Mouse (Mus musculus) CD4-positive, CD25-positive, alpha-beta regulatory T cell, adult 2 months (primary cell): ENCODE results near the gene Cpne5.
"Not testable (repeated sequence)": the region's sequence is repeated elsewhere in the genome, so short reads cannot be mapped to it uniquely, and the experiment has no call there.

ENCODE experiments used
- DNase-seq: peaks from one replicate; pipeline ENCODE4 v3.0.0-alpha.2; 2012; ENCODE audit warnings: low read depth, low spot score

Cpne5 gene

DNA sequence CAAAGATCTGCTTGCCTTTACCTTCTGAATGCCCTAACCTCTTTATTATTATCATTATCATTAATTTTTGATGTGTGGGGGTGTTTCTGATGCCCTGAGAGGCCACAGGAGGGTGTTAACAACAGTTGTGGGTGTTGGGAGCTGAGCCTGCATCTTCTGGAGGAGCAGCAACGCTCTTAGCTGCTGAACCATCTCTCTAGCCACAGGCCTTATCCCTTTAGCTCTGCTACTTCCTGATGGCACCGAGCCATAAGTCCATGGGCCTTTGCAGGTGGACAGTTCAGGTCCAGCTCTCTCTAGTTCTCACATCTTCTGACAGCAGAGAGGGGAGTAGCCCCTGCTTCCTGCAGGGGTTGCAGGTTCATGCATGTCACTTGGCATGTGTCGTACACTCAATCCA is 96.4 kb downstream of the Cpne5 start:
- DNase-seq = no peak

DNA sequence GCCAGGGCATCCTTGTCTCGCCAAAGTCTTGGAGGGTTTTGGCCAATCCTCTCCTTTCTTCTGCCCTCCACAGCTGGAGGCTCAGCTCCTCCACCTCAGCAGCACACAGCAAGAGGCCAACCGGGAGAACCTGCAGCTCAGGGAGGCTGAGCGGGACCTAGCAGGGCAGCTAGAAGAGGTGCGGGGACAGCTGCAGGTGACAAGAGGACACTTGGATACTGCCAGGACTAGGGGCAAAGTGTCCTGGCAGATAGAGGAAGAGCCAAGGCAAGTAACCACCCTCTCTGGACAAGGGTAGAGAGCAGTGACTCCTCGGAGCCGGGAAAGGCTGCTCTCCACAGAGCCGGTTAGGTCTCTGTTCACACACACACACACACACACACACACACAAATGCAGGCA is 100.1 kb downstream of the Cpne5 start:
- DNase-seq = no peak

DNA sequence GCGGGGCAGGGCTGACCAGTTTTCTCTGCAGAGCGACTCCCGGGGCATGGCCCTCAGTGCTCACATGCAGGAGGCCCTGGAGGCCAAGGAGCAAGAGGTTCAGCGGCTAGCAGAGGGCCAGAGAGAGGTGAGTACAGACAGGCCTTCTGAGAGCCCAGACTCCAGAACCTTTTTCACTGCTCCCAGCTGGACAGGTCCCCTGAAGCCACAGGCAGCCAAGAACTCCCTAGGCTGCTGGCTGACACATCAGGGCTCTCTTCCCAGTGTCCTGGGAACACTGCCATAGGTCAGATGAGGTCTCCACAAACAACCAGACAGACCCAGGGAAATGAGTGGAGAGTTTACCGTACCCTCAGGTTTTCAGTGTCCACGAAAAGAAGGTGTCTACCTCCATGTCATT is 101.7 kb downstream of the Cpne5 start:
- no peak for DNase-seq

DNA sequence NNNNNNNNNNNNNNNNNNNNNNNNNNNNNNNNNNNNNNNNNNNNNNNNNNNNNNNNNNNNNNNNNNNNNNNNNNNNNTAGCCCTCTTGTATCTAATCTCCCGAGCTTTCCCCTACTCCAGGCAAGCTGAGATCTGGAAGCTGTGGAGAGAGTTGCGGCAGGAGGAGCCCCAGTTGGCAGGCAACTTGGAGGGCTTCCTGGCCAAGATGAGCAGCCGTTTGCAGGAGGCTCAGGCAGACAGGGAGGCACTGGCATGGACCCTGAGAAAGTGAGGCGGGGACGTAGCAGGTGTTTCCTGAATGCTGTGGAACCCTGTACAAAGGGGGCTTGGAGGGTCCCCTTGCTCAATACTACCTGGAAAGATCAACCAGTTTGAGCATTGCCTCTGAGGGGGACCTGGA is 102.9 kb downstream of the Cpne5 start:
- no peak for DNase-seq

DNA sequence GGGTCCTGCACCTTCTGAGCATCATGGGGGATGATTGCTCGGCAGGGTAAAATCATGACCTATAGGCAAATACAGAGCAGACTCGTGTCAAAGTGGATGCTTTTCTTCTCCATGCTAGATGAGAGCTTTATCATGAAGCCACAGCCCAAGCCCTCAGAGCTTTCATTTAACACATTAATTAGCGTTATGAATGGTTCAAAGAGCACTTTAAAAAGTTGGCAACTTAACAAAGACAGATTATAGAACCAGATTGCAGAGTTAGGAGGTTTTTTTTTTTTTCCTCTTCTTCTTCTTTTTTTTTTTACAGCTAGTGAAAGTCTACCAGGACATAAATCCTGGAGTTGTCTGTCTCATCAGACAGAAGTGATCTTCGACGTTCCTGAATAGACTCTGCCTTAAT is 108.6 kb downstream of the Cpne5 start:
- DNase-seq = no peak

DNA sequence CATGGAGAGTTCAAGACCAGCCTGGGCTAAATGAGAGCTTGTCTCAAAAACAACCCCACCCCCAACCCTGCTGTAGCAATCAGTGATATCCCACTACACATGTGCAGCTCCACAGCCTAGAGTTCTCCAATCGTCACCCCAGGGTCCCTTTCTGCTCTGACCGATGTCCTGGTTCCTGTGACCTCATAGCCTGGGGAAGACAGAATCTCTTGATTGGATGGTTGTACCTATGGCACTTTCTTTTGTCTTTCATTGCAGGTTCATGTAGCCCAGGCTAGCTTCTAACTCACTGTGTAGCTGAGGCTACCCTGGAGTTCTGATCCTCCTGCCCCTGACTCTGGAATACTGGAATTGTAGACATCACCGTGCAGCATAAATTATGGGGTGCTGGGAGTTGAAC is 111.4 kb downstream of the Cpne5 start:
- DNase-seq = no peak

DNA sequence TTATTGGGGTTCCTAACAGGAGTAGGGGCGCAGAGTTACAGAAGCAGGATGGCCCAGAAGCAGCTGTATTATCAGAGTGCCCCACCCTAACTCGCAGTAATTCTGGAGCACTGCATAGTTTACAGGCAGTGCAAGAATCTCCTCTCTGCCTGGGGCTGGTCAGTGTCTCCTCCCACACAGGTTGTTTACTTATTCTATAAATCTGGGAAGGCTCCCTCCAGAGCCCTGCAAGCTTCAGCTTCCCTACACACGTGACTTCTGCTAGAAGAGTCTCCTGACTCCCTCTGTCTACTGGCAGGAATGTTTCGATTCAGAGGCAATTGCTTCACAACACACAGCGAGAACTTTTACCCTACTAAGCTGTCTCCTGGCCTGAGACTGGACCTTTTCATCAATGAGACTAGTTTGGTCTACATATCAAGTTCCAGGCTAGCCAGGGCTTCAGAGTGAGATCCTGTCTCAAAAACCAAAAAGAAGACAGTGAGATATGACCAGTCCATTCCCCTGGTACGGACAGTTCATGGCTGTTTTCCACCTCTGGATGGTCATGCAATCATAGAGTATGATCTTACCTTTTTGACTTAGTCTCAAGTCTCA is 114.3 kb downstream of the Cpne5 start:
- DNase-seq = no peak

DNA sequence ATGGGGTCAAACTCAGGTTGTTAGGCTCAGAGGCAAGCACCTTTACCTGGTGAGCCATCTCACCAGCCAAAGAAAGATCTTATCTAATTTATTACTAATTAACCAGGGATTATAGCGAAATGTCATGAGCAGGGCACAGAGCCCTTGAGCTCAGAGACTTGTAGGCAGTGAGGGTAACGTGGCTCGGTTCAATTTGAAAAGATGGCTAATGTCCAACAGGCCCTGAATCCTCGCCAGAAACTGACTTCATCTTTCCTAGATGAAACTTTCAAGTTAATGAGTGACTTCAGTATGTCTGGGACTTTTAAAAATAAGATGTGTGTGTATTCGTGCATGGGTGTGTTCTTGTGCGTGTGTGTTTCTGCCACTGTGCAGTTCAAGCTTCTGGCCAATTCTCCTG is 115.2 kb downstream of the Cpne5 start:
- no peak for DNase-seq

DNA sequence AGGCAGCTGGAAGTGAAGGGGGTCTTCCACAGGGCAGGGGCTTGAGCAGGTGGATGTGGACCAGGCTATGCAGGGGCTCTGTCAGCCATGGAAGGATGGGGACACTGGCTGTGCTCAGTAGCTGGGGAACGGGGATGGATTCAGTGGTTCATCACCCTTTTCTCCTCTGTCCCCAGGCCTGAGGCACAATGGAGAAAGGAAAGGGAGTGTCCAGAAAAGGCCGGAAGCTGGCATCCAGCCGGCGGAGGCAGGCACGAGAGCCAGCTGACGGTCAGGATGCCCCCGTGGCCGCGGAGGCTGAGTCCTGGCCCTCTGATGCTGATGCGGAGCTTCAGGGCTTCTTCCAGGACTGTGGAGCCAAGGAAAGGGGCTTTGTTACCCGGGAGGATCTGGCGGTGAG is 117.3 kb downstream of the Cpne5 start:
- no peak for DNase-seq

DNA sequence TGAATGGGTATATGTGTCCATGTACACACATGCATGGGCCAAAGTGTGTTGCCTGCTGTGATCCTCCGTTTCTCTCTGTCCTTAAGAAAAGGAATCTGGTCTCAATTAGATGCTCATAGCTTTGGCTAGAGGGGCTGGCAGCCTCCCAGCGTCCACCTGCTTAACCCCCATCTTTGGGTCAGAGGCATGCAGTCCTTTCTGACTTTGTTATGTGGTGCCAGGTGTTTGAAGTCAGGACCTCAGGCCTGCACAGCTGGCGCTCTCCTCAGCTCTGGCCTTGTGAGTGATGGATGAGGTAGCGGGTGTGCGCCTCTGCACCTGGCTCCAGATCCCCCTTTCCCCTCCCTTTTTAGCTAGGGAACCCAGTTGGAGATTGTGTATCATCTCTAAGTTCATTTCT is 119.9 kb downstream of the Cpne5 start:
- no peak for DNase-seq

DNA sequence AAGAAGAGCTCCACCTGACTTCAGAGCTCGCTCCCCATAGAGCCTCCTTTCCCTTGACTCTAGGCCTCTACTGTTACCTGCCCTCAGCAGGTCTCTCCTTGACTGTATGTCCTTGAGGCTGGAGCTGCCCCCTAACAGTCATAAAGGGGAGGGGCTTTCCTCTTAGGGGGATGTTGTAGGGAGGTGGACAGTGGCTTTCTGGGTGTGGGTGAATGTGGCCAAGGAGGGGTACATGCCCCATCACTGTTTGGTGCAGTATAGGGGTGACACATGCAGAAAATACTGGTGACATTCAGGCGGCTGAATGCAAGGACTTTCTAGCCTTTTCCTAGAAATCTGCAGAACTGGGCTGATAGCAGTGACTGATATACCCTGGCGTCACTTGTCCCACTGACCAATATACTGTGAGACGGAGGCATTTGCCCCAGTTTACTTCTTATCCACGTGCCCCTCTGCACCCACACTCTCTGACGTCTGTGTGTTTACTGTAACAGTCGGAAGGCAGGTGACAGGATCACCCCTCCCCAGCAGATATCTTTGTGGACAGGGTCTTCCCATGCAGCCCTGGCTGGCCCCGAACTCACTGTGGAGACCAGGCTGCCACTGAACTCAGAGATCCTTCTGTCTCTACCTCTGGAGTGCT is 120.8 kb downstream of the Cpne5 start:
- DNase-seq = no peak

DNA sequence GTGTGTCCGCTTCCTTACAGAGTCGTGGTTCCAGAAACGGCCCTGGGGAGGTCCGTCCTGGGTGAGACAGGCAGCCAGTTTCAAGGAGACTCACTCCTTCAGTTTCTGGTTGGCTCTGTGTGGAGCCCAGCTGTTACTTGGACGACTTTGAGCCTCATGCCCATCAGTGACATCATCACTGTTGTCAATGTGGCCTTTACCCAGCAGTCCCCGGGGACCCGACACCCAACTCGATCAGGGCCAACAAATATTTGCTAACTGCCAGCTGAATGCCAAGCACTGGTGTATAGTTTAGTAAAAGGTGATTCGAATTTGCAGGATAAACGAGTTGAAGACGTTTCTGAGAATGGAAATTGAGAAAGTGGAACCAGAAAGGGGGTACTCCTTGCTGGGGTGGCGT is 121.9 kb downstream of the Cpne5 start:
- DNase-seq = no peak

DNA sequence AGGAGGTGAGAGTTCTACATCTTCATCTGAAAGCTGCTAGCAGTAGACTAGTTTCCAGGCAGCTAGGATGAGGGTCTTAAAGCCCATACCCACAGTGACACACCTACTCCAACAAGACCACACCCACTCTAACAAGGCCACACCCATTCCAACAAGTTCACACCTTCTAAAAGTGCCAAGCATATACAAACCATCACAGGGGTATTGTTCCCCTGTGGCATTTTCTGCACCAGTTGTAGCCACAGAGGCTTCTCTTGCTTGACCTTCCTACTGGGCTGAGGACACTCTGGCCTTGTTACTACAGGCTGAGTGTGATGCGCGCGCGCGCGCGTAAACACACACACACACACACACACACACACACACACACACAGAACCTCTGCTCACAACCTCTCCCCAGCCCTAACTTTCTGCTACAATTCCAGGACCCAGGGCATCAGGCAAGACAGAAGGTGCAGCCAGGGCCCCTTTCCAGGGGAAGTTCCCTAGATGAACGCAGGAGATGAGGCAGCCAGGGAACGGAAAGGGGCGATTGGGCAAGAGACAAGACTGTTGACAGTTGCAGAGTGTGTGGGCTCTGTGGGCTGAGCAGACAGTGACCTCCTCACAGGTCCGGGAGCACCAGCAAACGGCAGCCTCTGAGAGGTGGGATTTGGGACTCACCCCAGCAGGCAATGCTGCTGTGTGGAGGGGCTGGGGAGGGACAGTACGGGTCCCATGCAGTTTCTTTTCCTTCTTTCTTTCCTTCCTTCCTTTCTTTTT is 124.2 kb downstream of the Cpne5 start, which contains the start of gene Rab44:
Rab44 (plus strand) TSS at position 555 of the 762 bp plus-strand sequence.
- DNase-seq = no peak

DNA sequence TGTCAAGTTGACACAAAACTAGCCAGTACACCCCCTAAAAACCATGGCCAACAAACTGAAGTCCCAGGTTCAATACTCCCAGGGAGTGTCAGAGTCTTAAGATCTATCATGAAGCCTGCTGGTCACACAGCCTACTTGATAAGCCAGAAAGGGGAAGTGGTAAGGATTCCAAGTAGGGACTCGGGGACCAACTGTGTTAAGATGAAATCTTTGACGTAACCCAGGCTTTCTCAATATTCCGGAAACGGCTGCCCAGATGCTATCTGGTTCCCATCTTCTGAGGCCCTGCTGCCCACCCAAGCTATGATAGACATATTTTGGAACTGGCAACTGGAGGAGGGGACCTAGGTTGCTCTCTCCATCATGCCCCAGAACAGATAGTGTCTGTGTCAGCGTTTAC is 126.6 kb downstream of the Cpne5 start:
- no peak for DNase-seq

DNA sequence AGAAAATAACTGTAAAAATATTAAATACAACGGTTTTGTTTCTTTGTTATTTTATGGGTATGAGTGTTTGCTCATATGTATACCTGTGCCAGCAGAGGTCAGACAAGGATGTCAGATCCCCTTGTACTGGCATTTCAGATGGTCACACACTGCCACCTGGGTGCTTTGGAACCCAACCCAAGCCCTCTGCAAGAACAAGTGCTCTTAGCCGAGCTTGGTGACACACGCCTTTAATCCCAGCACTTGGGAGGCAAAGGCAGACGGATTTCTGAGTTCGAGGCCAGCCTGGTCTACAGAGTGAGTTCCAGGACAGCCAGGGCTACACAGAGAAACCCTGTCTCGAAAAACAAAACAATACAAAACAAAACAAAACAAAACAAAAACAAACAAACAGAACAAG is 127.6 kb downstream of the Cpne5 start:
- DNase-seq = not testable (repeated sequence)
